Mouse (Mus musculus) neural tube, embryonic 13.5 days (tissue): Measurements from ENCODE around the gene Arl2. TPM values are rescaled to one million over a fixed set of nuclear protein-coding genes. Genes with fewer than 3 reads are reported as not detected.
"Not testable (repeated sequence)": the region's sequence is repeated elsewhere in the genome, so short reads cannot be mapped to it uniquely, and the experiment has no call there.

Experiments
- ATAC-seq: fragments of 200-750 bp; cut with Nextera tagmentation; 2 replicates; pipeline ENCODE4 v1.8.0; 2017; ENCODE audit warnings: low read depth, mild to moderate bottlenecking, moderate TSS enrichment, moderate library complexity
- H3K27ac ChIP-seq: fragments of 300-500 bp; sonication (generic); replicated peaks from 2 replicates; pipeline ENCODE4 v1.5.1; 2015; ENCODE audit warnings: moderate library complexity, mild to moderate bottlenecking, inconsistent platforms
- H3K27me3 ChIP-seq: fragments of 300-500 bp; sonication (generic); 2 replicates; pipeline ENCODE4 v1.6.1; 2015; ENCODE audit warnings: mild to moderate bottlenecking, inconsistent platforms
- H3K36me3 ChIP-seq: fragments of 300-500 bp; sonication (generic); 2 replicates; pipeline ENCODE4 v1.6.1; 2015; ENCODE audit warnings: mild to moderate bottlenecking, inconsistent platforms
- H3K4me1 ChIP-seq: fragments of 300-500 bp; sonication (generic); replicated peaks from 2 replicates; pipeline ENCODE4 v1.6.1; 2015; ENCODE audit warnings: inconsistent platforms
- H3K4me2 ChIP-seq: fragments of 300-500 bp; sonication (generic); 2 replicates; pipeline ENCODE4 v1.6.1; 2015; ENCODE audit warnings: inconsistent platforms, mild to moderate bottlenecking, moderate library complexity
- H3K4me3 ChIP-seq: fragments of 300-500 bp; sonication (generic); 2 replicates; pipeline ENCODE4 v1.5.1; 2015; ENCODE audit warnings: mild to moderate bottlenecking, inconsistent platforms
- H3K9ac ChIP-seq: fragments of 300-500 bp; sonication (generic); 2 replicates; pipeline ENCODE4 v1.6.1; 2015; ENCODE audit warnings: moderate library complexity, mild to moderate bottlenecking, inconsistent platforms
- H3K9me3 ChIP-seq: fragments of 300-500 bp; sonication (generic); 2 replicates; pipeline ENCODE4 v1.6.1; 2016; ENCODE audit warnings: inconsistent platforms
- WGBS: fragments of 180-500 bp; shearing (Covaris S2); methylation state at CpG from one replicate; pipeline ENCODE4 v1.1.7; 2015; 5-methylcytosine and 5-hydroxymethylcytosine counted together
- polyA plus RNA-seq: library from polyadenylated mRNA; unstranded; fragments of >200 nt; fragmentation: Nextera tagmentation; extraction: Ambion mirVana; gene quantifications from 2 replicates; pipeline ENCODE4 v1.2.1, GENCODE M21; 2015

Arl2 gene
- polyA plus RNA-seq, 1 experiment from 2014 or later: 126 TPM

DNA sequence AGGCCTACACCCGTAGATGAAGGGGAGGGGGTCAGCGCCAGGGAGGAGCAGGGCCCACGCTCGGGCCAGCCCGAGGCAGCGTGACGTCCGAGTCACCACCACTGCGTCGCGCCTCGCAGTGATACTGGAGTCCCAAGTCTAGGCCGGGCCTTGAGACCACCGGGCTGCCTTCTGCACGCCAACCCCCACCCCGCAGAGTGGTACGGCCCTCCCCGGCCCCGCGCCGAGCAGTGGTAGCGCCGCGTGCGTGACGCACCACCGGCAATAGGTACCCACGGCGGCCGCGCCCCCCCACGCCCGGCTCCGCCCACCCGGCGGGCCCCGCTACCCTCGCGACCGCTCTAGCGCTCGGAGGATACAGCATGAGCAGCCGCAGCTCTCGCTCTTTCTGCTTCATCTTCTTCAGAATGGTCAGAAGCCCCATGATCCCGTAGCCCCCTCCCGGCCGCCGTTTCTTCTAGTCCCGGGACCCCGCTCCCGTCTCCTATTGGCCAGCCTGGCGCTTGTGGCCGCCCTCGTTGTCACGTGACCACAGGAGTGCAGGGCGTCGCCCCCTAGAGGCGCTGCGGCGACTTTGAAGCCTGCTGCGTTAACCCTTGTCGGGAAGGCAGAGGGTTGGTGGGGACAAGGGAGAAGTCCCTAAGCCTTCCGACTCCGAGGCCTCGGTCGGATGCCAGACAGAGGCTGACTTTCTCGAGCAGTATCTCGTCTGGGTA, 512 bp downstream of the Arl2 start, which contains the start of gene Batf2:
Gene Batf2 (plus strand): TSS at position 306 of the 716 bp plus-strand sequence.
- H3K4me3 ChIP-seq: peak within 1 kb of the TSS; percentile 60
- H3K27ac ChIP-seq: peak within 1 kb of the TSS; percentile 96
- WGBS: under 1% methylated on average over 55 of the region's 68 CpGs
- 0 out of 2 replicates have a peak, but pooled peaks cover 8% of the 10 kb centered on the region for H3K9me3 ChIP-seq
- H3K36me3 ChIP-seq: peaks cover 23% of the 10 kb centered on the region
- H3K4me1 ChIP-seq: peaks cover 19% of the 10 kb centered on the region
- peak; percentile 94 for ATAC-seq
- H3K9ac ChIP-seq: peak within 1 kb of the TSS; percentile 84
- H3K27me3 ChIP-seq: no peaks in the 10 kb centered on the region
- peak within 1 kb of the TSS; percentile 79 for H3K4me2 ChIP-seq

DNA sequence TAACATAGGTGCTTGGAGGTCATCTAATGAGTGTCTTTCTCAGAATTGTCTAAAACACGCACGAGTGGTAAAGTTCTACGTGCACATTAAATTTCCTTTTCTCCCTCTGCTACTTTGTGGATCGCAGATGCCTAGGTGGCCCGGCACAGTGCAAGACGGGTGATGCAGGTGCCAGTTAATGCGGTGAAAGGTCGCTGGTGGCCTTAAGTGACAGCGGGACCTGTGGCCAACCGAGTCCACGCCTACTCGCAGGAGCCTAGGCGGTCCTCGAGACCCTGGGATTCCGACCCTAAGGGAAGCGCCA, 1.0 kb downstream of the Arl2 start:
- ATAC-seq: no peak
- 6% methylated on average over 16 of the region's 16 CpGs for WGBS
- H3K27me3 ChIP-seq: no peaks in the 10 kb centered on the region

DNA sequence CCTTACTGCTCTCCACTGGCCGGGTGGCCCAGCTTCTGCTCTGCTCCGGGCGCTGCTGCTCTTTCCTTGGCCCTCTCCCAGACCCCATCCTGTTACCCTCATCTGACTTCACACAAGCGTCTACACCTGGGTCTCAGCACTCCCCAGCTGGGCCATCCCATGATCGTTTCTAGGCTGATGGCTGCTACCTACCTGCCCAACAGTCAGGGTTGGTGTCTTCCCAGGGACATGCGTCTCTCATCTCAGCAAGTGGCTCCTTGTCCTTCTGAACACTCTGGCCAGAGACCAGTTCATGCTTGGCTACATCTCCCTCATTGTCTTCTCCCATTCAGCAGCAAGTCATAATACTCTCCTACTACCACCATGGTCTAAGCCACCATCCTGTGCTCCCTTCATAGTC, 1.6 kb downstream of the Arl2 start:
- no peak for ATAC-seq
- H3K4me2 ChIP-seq: peak overlapping the region; percentile 79
- peak overlapping the region; percentile 84 for H3K9ac ChIP-seq
- H3K36me3 ChIP-seq: peaks cover 34% of the 10 kb centered on the region
- peaks cover 19% of the 10 kb centered on the region for H3K4me1 ChIP-seq
- no peaks in the 10 kb centered on the region for H3K27me3 ChIP-seq
- H3K9me3 ChIP-seq: 0 out of 2 replicates have a peak, but pooled peaks cover 8% of the 10 kb centered on the region
- peak overlapping the region; percentile 96 for H3K27ac ChIP-seq
- WGBS: 94% methylated on average over 6 of the region's 6 CpGs
- H3K4me3 ChIP-seq: peak overlapping the region; percentile 60

More for the DNA sequence above, 1.0 kb downstream of the Arl2 start:
- H3K4me3 ChIP-seq: peak overlapping the region; percentile 60
- peak overlapping the region; percentile 96 for H3K27ac ChIP-seq
- H3K9ac ChIP-seq: peak overlapping the region; percentile 84
- peaks cover 19% of the 10 kb centered on the region for H3K4me1 ChIP-seq
- 0 out of 2 replicates have a peak, but pooled peaks cover 8% of the 10 kb centered on the region for H3K9me3 ChIP-seq
- H3K4me2 ChIP-seq: peak overlapping the region; percentile 79
- H3K36me3 ChIP-seq: peaks cover 28% of the 10 kb centered on the region

DNA sequence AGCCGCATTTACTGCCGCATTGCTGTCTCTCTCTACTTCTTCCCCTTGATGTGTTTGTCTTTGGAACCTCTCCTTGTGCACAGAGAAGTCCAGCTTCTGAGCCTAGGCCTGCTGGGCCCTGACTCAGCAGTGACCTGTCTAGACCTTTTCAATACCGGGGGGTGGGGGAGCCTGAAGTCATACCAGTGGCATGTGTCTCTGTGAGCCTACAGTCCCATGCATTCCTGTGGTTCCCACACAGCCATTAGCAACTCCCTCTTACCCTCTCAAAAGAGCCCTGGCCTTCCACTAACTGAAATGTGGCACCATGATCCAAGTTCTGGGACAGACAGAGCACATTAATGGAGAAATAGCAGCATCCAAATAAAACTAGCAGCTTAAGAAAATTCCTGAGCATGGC, 5.0 kb downstream of the Arl2 start:
- no peak overlapping the region for H3K27ac ChIP-seq
- WGBS: 87% methylated on average over 3 of the region's 3 CpGs
- H3K36me3 ChIP-seq: peaks cover 48% of the 10 kb centered on the region

GRCm38 (mm10) chr19:6133197-6133596, 8.2 kb downstream of the Arl2 start:
- H3K4me1 ChIP-seq, H3K9me3 ChIP-seq, H3K27ac ChIP-seq, H3K4me3 ChIP-seq, H3K9ac ChIP-seq, H3K27me3 ChIP-seq, ATAC-seq, H3K4me2 ChIP-seq: not testable (repeated sequence)
- H3K36me3 ChIP-seq: peaks cover 48% of the 10 kb centered on the region
- WGBS: 48% methylated on average over 1 of the region's 1 CpGs

More for the DNA sequence above, 5.0 kb downstream of the Arl2 start:
- no peak overlapping the region for H3K9ac ChIP-seq
- H3K9me3 ChIP-seq: no peaks in the 10 kb centered on the region
- H3K4me3 ChIP-seq: no peak overlapping the region
- H3K4me2 ChIP-seq: no peak overlapping the region
- H3K4me1 ChIP-seq: peaks cover 11% of the 10 kb centered on the region
- no peak for ATAC-seq
- H3K27me3 ChIP-seq: no peaks in the 10 kb centered on the region

DNA sequence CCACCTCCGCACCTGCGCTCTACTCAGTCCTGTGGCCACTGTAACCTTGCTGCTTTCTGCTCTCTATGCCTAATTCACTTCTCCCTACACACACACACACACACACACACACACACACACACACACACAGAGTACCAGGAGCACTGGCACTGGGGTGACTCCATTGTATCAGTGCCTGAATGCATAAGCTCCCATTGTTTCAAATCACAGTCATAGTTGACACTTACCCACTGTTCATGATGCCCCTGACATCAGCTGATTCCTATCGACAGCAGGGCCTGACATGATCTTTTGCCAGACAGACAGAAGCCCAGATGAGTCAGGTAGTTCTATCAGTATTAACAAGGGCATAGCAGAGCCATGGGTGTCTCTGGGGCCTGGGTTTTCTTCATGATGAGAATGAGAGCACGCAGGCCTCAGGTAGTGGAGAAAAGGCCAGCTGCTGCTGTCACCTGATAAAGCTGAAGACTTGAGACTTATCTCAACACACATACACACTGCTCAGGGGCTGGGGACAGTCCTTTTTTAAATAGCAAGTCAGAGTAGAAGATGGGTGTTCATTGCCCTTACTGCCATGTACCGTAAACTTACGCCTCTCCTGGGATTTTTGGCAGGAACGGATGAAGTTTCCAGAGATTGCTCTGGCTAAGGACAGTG, 9.0 kb downstream of the Arl2 start:
- WGBS: 80% methylated on average over 7 of the region's 7 CpGs
- H3K27ac ChIP-seq: no peak overlapping the region

DNA sequence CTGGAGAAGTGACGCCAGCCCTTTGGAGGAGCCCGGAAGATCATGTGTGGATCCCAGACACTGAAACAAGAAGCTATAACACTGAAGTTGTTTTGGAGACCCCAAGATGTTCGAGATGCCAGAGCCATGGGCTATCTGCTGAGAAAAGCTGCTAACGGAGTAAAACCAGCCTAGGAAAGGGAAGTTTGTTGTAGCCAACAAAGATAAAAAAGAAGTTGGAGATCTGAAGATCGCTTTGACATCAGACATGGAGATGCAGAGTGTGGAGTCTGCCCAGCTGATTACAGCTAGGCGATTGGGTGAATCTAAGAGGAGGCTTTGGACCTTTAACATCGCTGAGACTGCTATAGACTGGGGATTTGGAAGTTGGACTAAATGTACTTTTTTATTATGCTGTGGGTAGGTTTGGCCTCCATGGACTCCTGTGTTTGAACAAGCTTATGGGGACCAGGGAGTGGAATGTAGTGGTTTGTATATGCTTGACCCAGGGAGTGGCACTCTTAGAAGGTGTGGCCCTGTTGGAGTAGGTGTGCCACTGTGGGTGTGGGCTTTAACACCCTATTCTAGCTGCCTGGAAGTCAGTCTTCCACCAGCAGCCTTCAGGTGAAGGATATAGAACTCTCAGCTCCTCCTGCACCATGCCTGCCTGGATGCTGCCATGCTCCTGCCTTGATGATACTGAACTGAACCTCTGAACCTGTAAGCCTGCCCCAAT, 10.8 kb downstream of the Arl2 start:
- H3K4me2 ChIP-seq, H3K9ac ChIP-seq, ATAC-seq, H3K27me3 ChIP-seq, H3K4me1 ChIP-seq, H3K27ac ChIP-seq, H3K4me3 ChIP-seq, H3K9me3 ChIP-seq: not testable (repeated sequence)
- WGBS: 76% methylated on average over 7 of the region's 7 CpGs
- H3K36me3 ChIP-seq: peaks cover 23% of the 10 kb centered on the region

More for the DNA sequence above, 9.0 kb downstream of the Arl2 start:
- no peak for ATAC-seq
- no peaks in the 10 kb centered on the region for H3K27me3 ChIP-seq
- peaks cover 6% of the 10 kb centered on the region for H3K4me1 ChIP-seq
- no peak overlapping the region for H3K4me2 ChIP-seq
- H3K9ac ChIP-seq: peak overlapping the region; percentile 47
- peaks cover 40% of the 10 kb centered on the region for H3K36me3 ChIP-seq
- no peak overlapping the region for H3K4me3 ChIP-seq
- H3K9me3 ChIP-seq: no peaks in the 10 kb centered on the region

DNA sequence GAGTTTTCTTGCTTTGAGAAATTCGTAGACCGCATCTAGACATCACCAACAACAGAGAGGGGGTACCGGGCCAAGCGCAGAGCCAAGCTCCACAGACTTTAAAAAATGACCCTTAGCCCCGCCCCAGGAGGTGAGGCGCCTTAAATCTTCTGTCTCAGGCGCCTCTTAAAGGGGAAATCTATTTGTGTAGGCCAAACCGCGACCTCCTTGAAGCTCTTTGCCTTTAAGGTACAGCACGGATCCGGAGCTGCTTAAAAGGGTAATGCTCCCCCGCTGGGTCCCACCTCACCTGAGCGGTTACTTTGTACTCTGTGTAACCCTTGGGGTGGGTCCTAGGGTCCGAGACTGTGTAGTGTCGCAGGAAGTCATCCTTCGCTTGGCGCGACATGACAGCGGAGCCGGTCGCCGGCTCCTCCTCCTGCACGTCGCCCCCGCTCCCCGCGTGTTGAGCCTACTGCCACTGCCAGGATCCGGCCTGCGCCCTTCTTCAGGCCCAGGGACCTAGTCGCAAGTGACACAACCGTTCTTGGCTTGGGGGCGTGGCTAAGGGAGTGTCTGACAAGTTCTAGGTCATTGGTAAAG, 13.5 kb downstream of the Arl2 start, which contains the start of gene Snx15:
Gene Snx15 (minus strand): TSS at position 545 of the 582 bp plus-strand sequence.
- WGBS: under 1% methylated on average over 32 of the region's 32 CpGs
- no peaks in the 10 kb centered on the region for H3K9me3 ChIP-seq
- no peaks in the 10 kb centered on the region for H3K27me3 ChIP-seq
- ATAC-seq: peak; percentile 95
- H3K9ac ChIP-seq: peak within 1 kb of the TSS; percentile 77
- 0 out of 2 replicates have a peak, but pooled peaks cover 5% of the 10 kb centered on the region for H3K36me3 ChIP-seq
- peak within 1 kb of the TSS; percentile 55 for H3K4me2 ChIP-seq
- peak within 1 kb of the TSS; percentile 93 for H3K27ac ChIP-seq
- H3K4me1 ChIP-seq: peaks cover 14% of the 10 kb centered on the region
- H3K4me3 ChIP-seq: peak within 1 kb of the TSS; percentile 55

- Histone ChIP-seq H3K27me3 (no peaks in the 10 kb centered on the region), H3K36me3 (no peaks in the 10 kb centered on the region), H3K9ac (peak overlapping the region; percentile 77), H3K4me1 (peaks cover 14% of the 10 kb centered on the region), H3K27ac (peak overlapping the region; percentile 93), H3K4me2 (peak overlapping the region; percentile 55), H3K4me3 (peak overlapping the region; percentile 55), H3K9me3 (no peaks in the 10 kb centered on the region)
- ATAC-seq: no peak
- 74% methylated on average over 10 of the region's 10 CpGs for WGBS
These were observed 14.4 kb downstream of the Arl2 start for GRCm38 (mm10) chr19:6126789-6127580.

DNA sequence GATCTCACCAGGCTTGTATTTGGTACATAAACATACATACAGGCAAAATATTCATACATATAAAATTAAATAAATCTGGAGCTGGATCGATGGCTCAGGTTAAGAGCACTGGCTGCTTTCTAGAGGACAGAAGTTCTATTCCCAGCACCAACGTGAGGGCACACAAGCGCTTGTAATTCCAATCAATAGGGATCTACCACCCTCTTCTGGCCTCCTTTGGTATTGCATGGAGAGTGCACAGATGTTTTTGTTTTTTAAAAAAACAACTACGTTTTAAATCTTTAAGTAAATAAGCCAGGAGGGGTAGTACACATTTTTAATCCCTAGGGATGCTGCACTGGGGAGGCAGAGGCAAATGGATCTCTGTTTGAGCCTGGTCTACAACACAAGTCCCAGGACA, 15.1 kb downstream of the Arl2 start:
- WGBS: 22% methylated on average over 4 of the region's 4 CpGs

DNA sequence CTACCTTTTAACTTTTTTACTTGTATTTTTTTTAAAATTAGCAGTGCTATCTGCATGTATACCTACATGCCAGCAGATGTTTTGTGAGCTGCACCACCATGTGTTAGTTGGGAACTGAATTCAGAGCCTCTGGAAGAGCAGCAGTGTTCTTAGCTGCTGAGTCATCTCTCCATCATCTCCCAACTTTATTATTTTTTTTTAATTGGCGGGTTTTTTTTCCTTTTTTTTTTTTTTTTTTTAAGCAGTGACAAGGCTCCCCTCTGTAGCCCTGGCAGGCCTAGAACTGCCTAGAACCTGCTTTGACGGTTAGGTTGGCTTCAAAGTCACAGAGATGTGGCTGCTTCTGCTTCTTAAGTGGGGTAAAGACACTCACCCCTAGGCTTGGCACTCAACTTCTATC, 16.4 kb downstream of the Arl2 start:
- Histone ChIP-seq H3K27ac (no peak overlapping the region), H3K36me3 (peaks cover 13% of the 10 kb centered on the region; the same call in 1 of the 2 replicates), H3K9me3 (no peaks in the 10 kb centered on the region), H3K9ac (no peak overlapping the region), H3K4me3 (no peak overlapping the region), H3K4me1 (peaks cover 14% of the 10 kb centered on the region), H3K27me3 (no peaks in the 10 kb centered on the region), H3K4me2 (no peak overlapping the region)
- 77% methylated on average over 2 of the region's 2 CpGs for WGBS
- no peak for ATAC-seq

More for the DNA sequence above, 15.1 kb downstream of the Arl2 start:
- H3K4me1 ChIP-seq: peaks cover 14% of the 10 kb centered on the region
- no peak overlapping the region for H3K27ac ChIP-seq
- no peak overlapping the region for H3K4me2 ChIP-seq
- no peak for ATAC-seq
- H3K9me3 ChIP-seq: no peaks in the 10 kb centered on the region
- no peak overlapping the region for H3K4me3 ChIP-seq
- H3K9ac ChIP-seq: no peak overlapping the region
- H3K27me3 ChIP-seq: no peaks in the 10 kb centered on the region
- H3K36me3 ChIP-seq: peaks cover 5% of the 10 kb centered on the region; the same call in 1 of the 2 replicates
